Mouse (Mus musculus) embryonic facial prominence, embryonic 14.5 days (tissue): ENCODE results near the gene Tet1. TPM values are rescaled to one million over a fixed set of nuclear protein-coding genes. Genes with fewer than 3 reads are reported as not detected.
"Not testable (repeated sequence)": the region's sequence is repeated elsewhere in the genome, so short reads cannot be mapped to it uniquely, and the experiment has no call there.

Source experiments
- ATAC-seq: fragments of 200-750 bp; cut with Nextera tagmentation; 2 replicates; pipeline ENCODE4 v1.8.0; 2017; ENCODE audit warnings: low read depth, moderate number of reproducible peaks, moderate TSS enrichment
- DNase-seq: peaks from one replicate; pipeline ENCODE4 v3.0.0-alpha.2; 2015; ENCODE audit warnings: low spot score
- H3K27ac ChIP-seq: fragments of 300-500 bp; sonication (generic); replicated peaks from 2 replicates; pipeline ENCODE4 v1.5.1; 2014; ENCODE audit warnings: low read depth, mild to moderate bottlenecking, low read length, moderate library complexity
- H3K27me3 ChIP-seq: fragments of 300-500 bp; sonication (generic); replicated peaks from 2 replicates; pipeline ENCODE4 v1.6.1; 2014; ENCODE audit warnings: low read length; ENCODE audit not compliant: control insufficient read depth, insufficient read depth
- H3K36me3 ChIP-seq: fragments of 300-500 bp; sonication (generic); 2 replicates; pipeline ENCODE4 v1.6.1; 2014; ENCODE audit warnings: low read length, mixed read lengths; ENCODE audit not compliant: control insufficient read depth, insufficient read depth
- H3K4me1 ChIP-seq: fragments of 300-500 bp; sonication (generic); 2 replicates; pipeline ENCODE4 v1.6.1; 2014; ENCODE audit warnings: antibody characterized with exemption, low read length; ENCODE audit not compliant: control insufficient read depth, insufficient read depth
- H3K4me2 ChIP-seq: fragments of 300-500 bp; sonication (generic); 2 replicates; pipeline ENCODE4 v1.6.1; 2014; ENCODE audit warnings: low read depth, mild to moderate bottlenecking, low read length, moderate library complexity, mixed read lengths
- H3K4me3 ChIP-seq: fragments of 300-500 bp; sonication (generic); 2 replicates; pipeline ENCODE4 v1.5.1; 2014; ENCODE audit warnings: low read depth, mild to moderate bottlenecking, low read length
- H3K9ac ChIP-seq: fragments of 300-500 bp; sonication (generic); 2 replicates; pipeline ENCODE4 v1.6.1; 2014; ENCODE audit warnings: low read depth, mild to moderate bottlenecking, low read length, moderate library complexity, mixed read lengths
- H3K9me3 ChIP-seq: fragments of 300-500 bp; sonication (generic); 2 replicates; pipeline ENCODE4 v1.6.1; 2016; ENCODE audit warnings: low read length; ENCODE audit not compliant: control insufficient read depth
- WGBS: fragments of 180-500 bp; shearing (Covaris S2); extraction: QIAGEN DNeasy Blood & Tissue Kit; methylation state at CpG from one replicate; pipeline ENCODE4 v1.1.7; 2014; 5-methylcytosine and 5-hydroxymethylcytosine counted together
- polyA plus RNA-seq: library from polyadenylated mRNA; unstranded; fragments of >200 nt; fragmentation: Nextera tagmentation; extraction: Ambion mirVana; gene quantifications from 2 replicates; pipeline ENCODE4 v1.2.1, GENCODE M21; 2014

The Tet1 gene
- polyA plus RNA-seq: 22.2 and 26.7 TPM in 2 replicates

DNA sequence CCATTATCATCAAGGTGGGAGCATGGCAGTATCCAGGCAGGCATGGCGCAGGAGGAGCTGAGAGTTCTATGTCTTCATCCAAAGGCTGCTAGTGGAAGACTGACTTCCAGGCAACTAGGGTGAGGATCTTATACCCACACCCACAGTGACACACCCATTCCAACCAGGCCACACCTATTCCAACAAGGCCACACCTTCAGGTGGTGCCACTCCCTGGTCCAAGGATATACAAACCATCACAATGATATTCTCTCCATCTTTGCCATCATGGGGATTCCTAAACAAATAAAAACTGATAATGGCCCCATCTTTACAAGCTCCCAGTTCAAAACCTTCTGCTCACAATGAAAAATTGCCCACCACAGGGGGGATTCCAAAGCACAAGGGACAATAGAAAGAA lies at the start of gene Tet1:
Gene Tet1 (minus strand): TSS at position 101 of the 400 bp plus-strand sequence.
- H3K9ac ChIP-seq, H3K4me2 ChIP-seq, H3K36me3 ChIP-seq, H3K27ac ChIP-seq, H3K4me1 ChIP-seq, H3K27me3 ChIP-seq, H3K9me3 ChIP-seq, H3K4me3 ChIP-seq, DNase-seq, ATAC-seq: not testable (repeated sequence)
- WGBS: no CpG with 5 or more reads among the region's 1 CpGs

DNA sequence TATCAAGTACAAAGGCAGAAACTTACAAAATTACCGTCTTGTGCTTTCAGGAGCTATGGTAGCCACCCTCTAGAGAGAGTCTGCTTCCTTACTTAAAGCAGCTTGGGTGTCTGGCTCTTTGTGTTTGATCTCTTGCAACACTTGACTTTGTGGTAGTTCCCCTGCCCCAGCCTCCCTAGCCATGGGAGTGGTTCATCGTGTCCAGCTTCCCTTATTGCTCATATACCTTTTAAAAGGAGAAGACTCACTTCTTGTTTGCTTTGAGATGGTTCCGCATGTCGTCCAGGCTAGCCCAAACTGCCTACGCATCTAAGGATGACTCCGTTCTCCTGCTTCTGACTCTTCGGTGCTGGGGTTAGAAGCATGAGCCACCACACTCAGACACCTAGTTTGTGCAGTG lies 39.8 kb upstream of the Tet1 start:
- Histone ChIP-seq H3K27me3 (no peaks in the 10 kb centered on the region), H3K4me3 (no peak overlapping the region), H3K27ac (no peak overlapping the region), H3K4me1 (no peaks in the 10 kb centered on the region), H3K9ac (no peak overlapping the region), H3K36me3 (peaks cover 25% of the 10 kb centered on the region; the same call in 1 of the 2 replicates), H3K9me3 (no peaks in the 10 kb centered on the region), H3K4me2 (no peak overlapping the region)
- ATAC-seq (no peak), DNase-seq (no peak)
- WGBS: 95% methylated on average over 7 of the region's 7 CpGs

DNA sequence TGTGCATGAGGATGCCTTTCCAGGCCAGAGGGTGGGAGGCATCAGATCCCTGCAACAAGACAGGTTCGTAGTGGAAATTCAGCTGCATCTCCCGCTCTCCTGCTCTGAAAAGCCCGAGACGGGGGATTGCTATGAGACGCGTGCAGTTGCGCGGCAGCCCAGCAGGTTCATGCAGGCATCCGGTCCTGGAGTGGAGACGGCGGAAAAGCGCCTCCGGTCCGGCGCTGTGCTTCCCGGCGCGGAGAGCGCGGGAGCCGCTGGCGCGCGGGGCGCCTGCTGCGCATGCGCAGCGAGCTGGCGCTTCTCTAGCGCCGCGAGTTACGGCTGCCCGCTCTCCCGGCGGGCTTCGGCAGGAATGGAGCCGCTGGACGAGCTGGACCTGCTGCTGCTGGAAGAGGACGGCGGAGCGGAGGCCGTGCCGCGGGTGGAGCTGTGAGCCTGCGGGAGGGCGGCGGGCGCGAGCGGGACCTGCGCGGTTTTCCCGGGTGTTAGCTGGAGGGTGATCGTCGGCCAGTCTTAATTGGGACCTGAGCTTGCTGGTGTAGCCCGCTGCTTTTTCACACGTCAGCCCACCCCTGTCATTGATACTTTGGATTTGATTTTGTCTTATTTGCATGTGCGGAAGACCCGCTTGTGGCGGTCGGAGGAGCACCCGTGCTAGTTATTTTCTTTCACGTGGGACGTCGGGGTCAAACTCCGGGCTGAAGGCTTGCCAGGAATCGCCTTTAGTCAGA lies 38.1 kb upstream of the Tet1 start, which contains the start of gene Dna2:
Gene Dna2 (plus strand): TSS at position 289 of the 734 bp plus-strand sequence.
- H3K4me3 ChIP-seq: peak within 1 kb of the TSS; percentile 76
- under 1% methylated on average over 54 of the region's 68 CpGs for WGBS
- peak within 1 kb of the TSS; percentile 81 for H3K27ac ChIP-seq
- peaks cover 40% of the 10 kb centered on the region for H3K36me3 ChIP-seq
- peak; percentile 92 for DNase-seq
- peak within 1 kb of the TSS; percentile 85 for H3K9ac ChIP-seq
- ATAC-seq: peak; percentile 95
- no peaks in the 10 kb centered on the region for H3K9me3 ChIP-seq
- H3K27me3 ChIP-seq: no peaks in the 10 kb centered on the region
- peak within 1 kb of the TSS; percentile 82 for H3K4me2 ChIP-seq
- H3K4me1 ChIP-seq: no peaks in the 10 kb centered on the region

DNA sequence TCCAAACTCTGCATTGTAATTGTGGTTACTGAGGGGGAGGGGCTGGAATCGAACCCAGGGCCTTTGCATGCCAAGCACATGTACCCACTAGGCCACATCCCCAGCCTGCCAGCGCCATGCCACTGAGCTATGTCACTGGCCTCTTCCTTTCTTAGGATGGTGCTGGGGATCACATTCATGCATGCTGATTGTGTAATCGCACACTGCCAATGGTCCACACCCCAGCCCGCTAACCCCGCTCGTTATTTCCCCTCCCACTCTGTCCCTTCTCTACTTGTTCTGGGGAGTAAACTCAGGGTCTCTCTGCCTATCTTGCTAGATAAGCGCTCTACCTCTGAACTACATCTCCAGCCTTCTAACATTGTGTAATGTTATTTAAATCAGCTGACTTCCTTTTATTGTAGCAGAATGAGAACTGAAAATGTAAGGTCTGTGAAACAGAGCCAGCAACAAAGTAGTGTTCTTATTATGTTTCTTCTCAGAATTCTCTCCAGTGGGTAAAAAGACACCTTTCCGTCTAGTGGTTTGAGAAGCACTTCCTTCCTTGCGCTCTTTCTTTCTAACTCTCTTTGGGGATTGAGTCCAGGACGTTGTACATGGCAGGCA lies 36.3 kb upstream of the Tet1 start:
- H3K27me3 ChIP-seq: no peaks in the 10 kb centered on the region
- H3K4me2 ChIP-seq: no peak overlapping the region
- H3K36me3 ChIP-seq: peaks cover 35% of the 10 kb centered on the region
- H3K4me3 ChIP-seq: no peak overlapping the region
- no peaks in the 10 kb centered on the region for H3K9me3 ChIP-seq
- DNase-seq (no peak), ATAC-seq (no peak)
- no peak overlapping the region for H3K9ac ChIP-seq
- no peaks in the 10 kb centered on the region for H3K4me1 ChIP-seq
- H3K27ac ChIP-seq: no peak overlapping the region
- WGBS: 82% methylated on average over 10 of the region's 10 CpGs

DNA sequence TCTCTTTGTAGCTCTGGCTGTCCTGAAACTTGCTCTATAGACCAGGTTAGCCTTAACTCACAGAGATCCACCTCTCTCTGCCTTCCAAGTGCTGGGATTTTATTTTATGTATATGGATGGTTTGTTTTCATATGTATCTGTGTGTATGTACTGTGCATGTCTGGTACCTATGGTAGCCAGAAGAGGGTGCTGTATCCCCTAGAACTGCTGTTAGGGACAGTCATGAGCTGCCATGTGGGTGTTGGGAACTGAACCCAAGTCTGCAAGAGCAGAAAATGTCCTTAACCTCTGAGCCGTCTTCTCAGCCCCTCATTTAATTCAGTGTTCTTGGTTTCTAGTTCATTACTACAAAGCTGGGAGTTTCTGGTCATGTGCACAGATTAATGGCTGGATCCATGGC lies 23.6 kb upstream of the Tet1 start:
- no peaks in the 10 kb centered on the region for H3K27me3 ChIP-seq
- H3K36me3 ChIP-seq: peaks cover 58% of the 10 kb centered on the region
- DNase-seq (no peak), ATAC-seq (no peak)
- H3K9ac ChIP-seq: no peak overlapping the region
- WGBS: 89% methylated on average over 1 of the region's 1 CpGs
- H3K4me3 ChIP-seq: no peak overlapping the region
- H3K4me2 ChIP-seq: no peak overlapping the region
- no peaks in the 10 kb centered on the region for H3K9me3 ChIP-seq
- H3K27ac ChIP-seq: no peak overlapping the region
- H3K4me1 ChIP-seq: no peaks in the 10 kb centered on the region

DNA sequence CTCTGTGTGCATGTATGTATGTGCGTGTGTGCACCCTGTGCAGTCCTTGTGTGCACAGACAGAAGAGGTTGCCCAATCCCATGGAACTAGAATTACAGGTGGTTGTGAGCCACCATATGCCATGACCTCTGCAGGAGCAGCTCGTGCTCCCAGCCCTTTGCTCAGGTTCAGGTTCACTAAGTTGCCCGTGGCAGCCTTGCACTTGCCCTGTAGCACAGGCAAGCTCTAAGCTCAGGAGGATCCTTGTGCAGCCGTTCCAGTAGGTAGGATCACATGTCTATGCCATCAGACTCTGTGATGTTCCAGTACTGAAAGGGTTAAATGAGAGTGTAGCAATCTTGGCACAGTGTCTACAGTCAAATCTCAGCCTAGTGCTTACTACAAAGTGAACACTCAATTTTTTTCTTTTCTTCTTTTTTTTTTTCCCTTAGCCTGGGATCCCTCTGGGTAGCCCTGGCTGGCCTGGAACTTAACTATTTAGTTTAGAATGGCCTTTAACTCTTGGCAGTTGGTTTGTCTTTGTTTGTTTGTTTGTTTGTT lies 15.4 kb upstream of the Tet1 start:
- Histone ChIP-seq H3K9me3 (no peaks in the 10 kb centered on the region), H3K27ac (no peak overlapping the region), H3K4me2 (no peak overlapping the region), H3K9ac (no peak overlapping the region), H3K4me3 (no peak overlapping the region), H3K4me1 (peaks cover 10% of the 10 kb centered on the region; the same call in 1 of the 2 replicates), H3K36me3 (peaks cover 12% of the 10 kb centered on the region), H3K27me3 (no peaks in the 10 kb centered on the region)
- ATAC-seq (no peak), DNase-seq (no peak)
- WGBS: 91% methylated on average over 4 of the region's 4 CpGs

DNA sequence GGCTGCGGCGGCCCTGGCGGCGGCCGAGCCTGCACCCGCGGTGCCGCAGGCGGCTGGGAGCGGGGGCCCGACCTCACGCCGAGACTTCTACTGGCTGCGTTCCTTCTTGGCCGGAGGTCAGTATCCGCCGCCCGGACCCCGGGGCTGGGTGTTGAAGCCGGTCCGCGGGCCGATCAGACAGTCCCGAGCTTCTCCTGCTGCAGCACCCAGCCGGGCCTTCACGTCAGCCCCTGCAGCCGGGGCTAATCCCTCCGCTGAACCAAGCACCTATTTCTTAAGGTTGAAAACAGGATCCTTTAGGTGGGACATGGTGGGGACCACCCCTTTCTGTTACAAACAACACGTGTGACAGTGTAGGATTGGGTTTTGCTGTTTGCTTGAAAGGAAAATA lies 12.0 kb upstream of the Tet1 start:
- ATAC-seq: peak; percentile 71; the same call in 1 of the 2 replicates

DNA sequence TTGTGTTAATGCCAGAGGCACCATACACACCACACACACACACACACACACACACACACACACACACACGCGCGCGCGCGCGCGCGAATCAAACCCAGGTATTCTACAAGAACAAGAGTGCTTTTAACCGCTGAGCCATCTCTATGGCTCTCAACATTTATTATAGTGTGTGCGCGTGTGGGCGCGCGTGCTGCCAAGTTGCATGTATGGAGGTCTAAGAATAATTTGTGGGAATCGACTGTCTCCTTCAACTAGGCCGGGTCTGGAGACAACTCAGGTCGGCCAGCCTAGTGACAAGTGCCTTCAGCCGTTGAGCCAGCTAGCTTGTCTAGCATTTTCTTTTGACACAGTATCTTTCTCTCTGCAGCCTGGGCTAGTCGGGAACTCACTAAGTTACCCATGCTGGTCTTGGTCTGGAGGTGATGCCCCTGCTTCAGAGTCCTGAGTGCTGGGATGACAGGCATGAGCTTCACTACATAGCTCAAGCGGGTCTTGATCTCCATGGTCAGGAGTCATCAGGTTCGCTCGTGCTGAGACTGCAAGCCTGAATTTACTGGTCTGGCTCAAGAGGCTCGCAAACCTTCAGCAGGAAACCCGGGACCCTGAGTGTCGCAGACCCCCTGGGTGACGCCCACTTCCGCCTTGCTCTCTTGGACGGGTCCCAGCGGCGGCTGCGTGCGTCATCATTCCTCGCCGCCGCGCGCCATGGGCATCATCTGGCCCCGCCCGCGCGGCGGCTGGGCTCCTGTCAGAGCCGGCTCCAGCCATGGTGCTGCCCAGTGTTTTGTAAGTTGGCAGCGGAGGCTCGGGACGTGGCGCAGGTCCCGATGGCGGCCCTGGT lies 11.3 kb upstream of the Tet1 start, which contains the start of gene Slc25a16:
Gene Slc25a16 (plus strand): TSS at position 709 of the 841 bp plus-strand sequence.
- H3K4me2 ChIP-seq: peak within 1 kb of the TSS; percentile 96
- H3K4me3 ChIP-seq: peak within 1 kb of the TSS; percentile 74
- ATAC-seq (peak; percentile 98), DNase-seq (peak; percentile 94)
- 6% methylated on average over 38 of the region's 50 CpGs for WGBS
- peaks cover 10% of the 10 kb centered on the region; the same call in 1 of the 2 replicates for H3K4me1 ChIP-seq
- H3K27me3 ChIP-seq: no peaks in the 10 kb centered on the region
- no peaks in the 10 kb centered on the region for H3K36me3 ChIP-seq
- no peaks in the 10 kb centered on the region for H3K9me3 ChIP-seq
- H3K9ac ChIP-seq: peak within 1 kb of the TSS; percentile 86
- peak within 1 kb of the TSS; percentile 80 for H3K27ac ChIP-seq

More for the DNA sequence above, 12.0 kb upstream of the Tet1 start:
- Histone ChIP-seq H3K4me1 (peaks cover 10% of the 10 kb centered on the region; the same call in 1 of the 2 replicates), H3K9me3 (no peaks in the 10 kb centered on the region), H3K4me3 (peak overlapping the region; percentile 74), H3K27ac (peak overlapping the region; percentile 80), H3K9ac (peak overlapping the region; percentile 86), H3K27me3 (no peaks in the 10 kb centered on the region), H3K4me2 (peak overlapping the region; percentile 96), H3K36me3 (no peaks in the 10 kb centered on the region)
- peak; percentile 8 for DNase-seq
- 2% methylated on average over 5 of the region's 29 CpGs for WGBS
